Mouse (Mus musculus): ENCODE measurements around the gene Tldc2.
A peak's percentile ranks its signal among the peaks of the same experiment; 100 is the strongest.

Tldc2 gene

GRCm38 (mm10) chr2:157078059-157078792, 8.6 kb upstream of the Tldc2 start:
- DNase-seq (ENCODE audit: low read depth, low spot score), result no peak

GRCm38 (mm10) chr2:157078793-157079700, 7.8 kb upstream of the Tldc2 start, which contains the start of gene Soga1:
TSS of gene Soga1 (minus strand) at chr2:157079254.
- DNase-seq (ENCODE audit: low read depth, low spot score), result peak; percentile 72

- no peak for DNase-seq (ENCODE audit: low read depth, low spot score)
Measured at GRCm38 (mm10) chr2:157079701-157080180, 7.1 kb upstream of the Tldc2 start.

GRCm38 (mm10) chr2:157081331-157081730, 5.5 kb upstream of the Tldc2 start:
- DNase-seq (ENCODE audit: low read depth, low spot score), result no peak

GRCm38 (mm10) chr2:157081960-157082359, 4.9 kb upstream of the Tldc2 start:
- DNase-seq (ENCODE audit: low read depth, low spot score), result no peak

- DNase-seq (ENCODE audit: low read depth, low spot score), result no peak
Measured at GRCm38 (mm10) chr2:157084831-157085585, 1.8 kb upstream of the Tldc2 start.

DNA sequence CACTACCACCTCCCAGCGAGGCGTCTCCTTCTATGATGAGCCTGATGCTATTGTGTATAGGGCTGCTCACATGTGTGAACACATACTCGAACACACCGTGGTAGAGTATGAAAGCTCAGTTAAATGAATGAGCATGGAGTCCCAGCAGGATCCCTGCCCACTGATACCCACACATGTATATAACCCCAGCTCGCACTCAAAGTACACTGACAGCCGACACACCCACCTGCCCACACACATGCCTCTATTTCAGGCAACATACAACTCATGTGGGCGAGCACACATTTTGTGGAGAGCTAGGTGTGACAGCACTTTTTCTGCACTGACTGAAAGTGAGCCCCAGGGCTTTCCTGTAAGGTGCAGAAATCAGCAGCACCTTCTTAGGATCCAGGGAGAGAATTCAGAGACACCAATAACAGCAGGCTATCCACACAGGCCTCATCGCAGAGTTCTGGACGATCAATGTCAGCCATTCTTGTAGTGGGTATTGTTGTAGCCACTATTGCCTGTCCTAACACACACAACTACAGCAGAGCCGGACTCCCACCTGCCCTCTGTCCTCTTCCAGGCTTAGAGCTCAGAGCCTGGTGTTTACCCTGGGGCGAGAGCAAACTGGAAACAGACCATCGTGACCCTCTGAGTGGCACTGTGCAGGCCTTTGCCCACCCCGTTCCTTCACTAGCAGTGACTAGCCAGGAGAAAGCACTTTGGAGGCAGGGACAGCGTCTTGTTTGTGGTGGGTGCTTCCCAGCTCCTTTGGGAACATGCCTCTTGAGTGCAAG, 872 bp downstream of the Tldc2 start:
- DNase-seq (ENCODE audit: low read depth, low spot score), result no peak

DNA sequence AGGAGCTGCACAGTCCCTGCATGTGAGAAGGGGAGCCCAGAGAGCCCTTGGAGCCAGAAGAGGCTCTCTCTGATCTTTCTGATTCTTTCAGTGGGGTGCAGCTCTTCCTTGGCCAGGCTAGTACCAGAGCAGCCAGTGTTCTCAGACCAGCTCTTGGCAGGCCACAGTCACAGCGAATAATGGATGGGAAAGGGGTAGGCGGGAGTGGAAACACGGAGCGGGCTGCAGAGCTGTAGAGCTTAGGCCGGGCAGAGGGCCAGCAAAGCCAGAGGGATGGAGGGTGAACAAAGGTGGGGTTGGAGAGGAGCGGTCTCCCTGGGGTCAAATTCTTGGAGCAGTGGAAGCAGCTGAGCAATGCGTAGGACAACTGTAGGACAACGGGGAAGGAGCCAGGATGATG, 5.2 kb downstream of the Tldc2 start:
- DNase-seq (ENCODE audit: low read depth, low spot score), result no peak

GRCm38 (mm10) chr2:157095005-157095755, 8.3 kb downstream of the Tldc2 start:
- DNase-seq (ENCODE audit: low read depth, low spot score), result peak; percentile 68

DNA sequence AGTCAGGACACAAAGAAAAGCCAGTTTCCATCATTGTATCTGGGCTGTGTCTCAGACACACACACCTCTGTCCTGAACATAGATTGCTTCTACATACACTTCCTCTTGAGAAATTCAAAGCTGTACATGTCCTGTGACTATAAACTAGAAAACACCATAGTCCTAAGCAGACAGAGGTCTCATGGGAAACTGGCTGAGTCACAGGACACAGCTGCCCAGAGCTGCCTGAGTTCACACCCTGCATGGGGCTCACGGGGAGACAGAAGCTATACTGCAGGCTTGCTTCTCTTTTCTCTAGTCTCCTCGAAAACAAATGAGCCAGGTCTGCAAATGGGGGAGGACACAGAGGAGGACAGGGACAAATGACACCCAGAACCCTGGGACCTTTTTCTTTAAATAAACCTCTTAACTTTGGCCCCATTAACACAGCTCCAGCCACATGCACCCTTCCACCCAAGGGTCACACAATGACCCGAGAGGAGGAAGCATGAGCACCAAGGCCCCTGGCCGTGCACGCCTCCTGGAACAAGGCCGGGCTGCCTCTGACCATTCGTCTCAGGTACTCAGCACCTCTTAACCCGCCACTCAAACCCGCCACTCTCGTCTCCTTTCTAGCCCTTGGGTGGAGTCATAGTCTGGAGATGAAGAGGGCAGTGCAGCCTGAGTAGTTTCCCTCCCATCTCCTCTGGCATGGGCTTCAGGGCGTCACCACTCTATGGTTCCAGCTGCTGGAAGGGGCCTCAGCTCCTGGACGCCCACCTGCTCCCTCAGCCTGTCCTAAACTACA, 12.9 kb downstream of the Tldc2 start:
- DNase-seq (ENCODE audit: low read depth, low spot score), result no peak

GRCm38 (mm10) chr2:157100319-157100605, 13.4 kb downstream of the Tldc2 start:
- DNase-seq (ENCODE audit: low read depth, low spot score), result no peak

GRCm38 (mm10) chr2:157101650-157102049, 14.8 kb downstream of the Tldc2 start:
- DNase-seq (ENCODE audit: low read depth, low spot score), result no peak

GRCm38 (mm10) chr2:157102256-157102655, 15.4 kb downstream of the Tldc2 start:
- DNase-seq (ENCODE audit: low read depth, low spot score), result no peak

DNA sequence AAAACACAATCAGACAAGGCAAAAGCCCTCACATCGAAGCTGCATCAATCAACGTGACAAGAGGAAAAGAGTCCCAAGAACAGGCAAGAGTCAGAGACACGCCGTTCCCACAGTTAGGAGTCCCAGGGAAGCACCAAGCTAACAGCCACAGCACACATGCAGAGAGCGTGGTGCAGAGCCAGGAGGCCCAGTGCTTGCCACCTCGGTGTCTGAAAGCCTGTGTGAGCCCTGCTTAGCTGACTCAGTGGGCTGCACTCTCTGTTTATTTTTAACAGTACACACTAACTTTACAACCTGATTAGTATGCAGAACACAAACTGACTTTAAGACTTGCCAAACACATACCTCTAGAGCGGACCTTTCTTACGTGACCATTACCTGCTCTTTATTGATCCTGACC, 17.6 kb downstream of the Tldc2 start:
- DNase-seq (ENCODE audit: low read depth, low spot score), result no peak

DNA sequence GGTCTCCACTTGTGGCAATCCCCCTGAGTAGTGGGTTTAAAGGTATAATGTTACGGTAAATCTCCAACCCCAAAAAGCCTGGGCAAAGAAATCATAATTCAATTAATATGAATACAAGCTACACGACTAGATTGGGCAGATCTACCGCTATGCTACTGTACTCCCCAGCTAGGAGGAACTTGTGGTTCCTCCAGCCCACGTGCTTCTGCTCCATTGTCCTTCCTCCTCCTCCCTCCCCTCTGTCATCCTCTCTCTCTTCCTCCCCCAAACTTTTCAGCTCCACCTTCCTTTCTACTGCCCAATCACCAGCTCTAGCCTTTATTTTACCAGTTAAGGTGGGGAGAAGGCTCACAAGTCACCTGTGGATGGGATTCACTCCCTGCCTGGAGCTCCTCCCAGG, 21.4 kb downstream of the Tldc2 start:
- DNase-seq (ENCODE audit: low read depth, low spot score), result no peak

DNA sequence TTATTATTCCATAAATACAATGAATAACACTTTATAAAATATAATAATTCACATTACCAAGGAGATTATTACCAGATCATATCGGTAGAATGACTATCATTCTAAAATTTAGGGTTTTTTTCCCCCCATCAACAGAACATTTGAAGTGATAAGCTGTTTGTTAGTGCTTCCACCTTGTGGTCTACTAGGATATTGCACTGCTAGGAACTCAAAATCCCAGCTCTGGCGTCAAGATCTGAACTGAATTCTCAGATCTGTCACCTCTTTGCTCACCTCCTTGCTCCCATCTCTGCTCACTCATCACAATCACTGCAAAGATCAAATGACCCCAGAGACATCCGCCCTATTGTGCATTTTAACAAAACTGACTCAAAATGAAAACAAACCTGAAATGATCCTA, 30.1 kb downstream of the Tldc2 start:
- no peak for DNase-seq (ENCODE audit: low read depth, low spot score)

GRCm38 (mm10) chr2:157118556-157118955, 31.7 kb downstream of the Tldc2 start:
- no peak for DNase-seq (ENCODE audit: low read depth, low spot score)

DNA sequence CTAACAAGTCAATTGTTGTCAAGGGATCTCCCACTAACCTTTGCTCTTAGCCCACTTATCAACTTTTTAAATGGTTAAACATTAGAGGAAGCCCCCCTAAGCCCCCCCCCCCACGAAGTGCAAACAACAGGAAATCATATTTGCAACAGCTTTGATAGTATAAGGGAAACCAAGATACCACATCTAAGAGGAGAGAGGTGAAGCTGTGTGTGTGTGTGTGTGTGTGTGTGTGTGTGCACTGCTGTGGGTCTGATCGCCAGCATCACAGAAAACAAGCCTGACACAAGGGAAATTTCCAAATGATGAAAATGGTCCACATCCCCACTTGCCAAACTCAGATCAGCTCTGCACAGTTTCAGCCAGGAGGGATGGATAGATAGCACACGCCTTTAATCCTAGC, 32.2 kb downstream of the Tldc2 start:
- DNase-seq (ENCODE audit: low read depth, low spot score), result no peak

GRCm38 (mm10) chr2:157121766-157122165, 34.9 kb downstream of the Tldc2 start:
- no peak for DNase-seq (ENCODE audit: low read depth, low spot score)

DNA sequence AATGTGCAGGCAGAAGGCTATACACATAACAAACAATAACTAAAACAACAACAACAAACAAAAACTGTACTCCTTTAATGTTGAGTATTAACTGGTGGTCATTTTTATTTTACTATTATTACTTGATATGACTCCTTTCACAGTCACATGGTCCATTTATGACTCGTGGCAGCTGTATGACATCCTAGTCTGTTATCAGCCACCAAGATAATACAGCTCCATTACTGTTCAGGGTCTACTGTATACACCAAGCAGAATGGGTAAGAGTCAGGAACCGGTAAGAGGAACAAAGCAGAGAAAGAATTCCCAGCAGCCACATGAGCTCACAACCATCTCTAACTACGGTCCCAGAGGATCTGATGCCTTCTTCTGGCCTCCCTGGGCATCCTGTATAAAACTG, 38.4 kb downstream of the Tldc2 start:
- no peak for DNase-seq (ENCODE audit: low read depth, low spot score)
